Mouse (Mus musculus) midbrain, embryonic 16.5 days (tissue): Measurements from ENCODE around the gene B3galt4. TPM values are rescaled to one million over a fixed set of nuclear protein-coding genes. Genes with fewer than 3 reads are reported as not detected.

Experiments used
- ATAC-seq: fragments of 200-750 bp; cut with Nextera tagmentation; 2 replicates; pipeline ENCODE4 v1.8.0; 2017; ENCODE audit warnings: moderate TSS enrichment
- H3K27ac ChIP-seq: fragments of 300-500 bp; sonication (generic); 2 replicates; pipeline ENCODE4 v1.5.1; 2014; ENCODE audit warnings: mild to moderate bottlenecking, low read length, mixed read lengths
- H3K27me3 ChIP-seq: fragments of 300-500 bp; sonication (generic); 2 replicates; pipeline ENCODE4 v1.6.1; 2014; ENCODE audit warnings: low read depth, low read length, mixed read lengths; ENCODE audit not compliant: control insufficient read depth, insufficient read depth
- H3K36me3 ChIP-seq: fragments of 300-500 bp; sonication (generic); 2 replicates; pipeline ENCODE4 v1.6.1; 2014; ENCODE audit warnings: mild to moderate bottlenecking, low read length, moderate library complexity, mixed read lengths; ENCODE audit not compliant: control insufficient read depth, insufficient read depth
- H3K4me1 ChIP-seq: fragments of 300-500 bp; sonication (generic); 2 replicates; pipeline ENCODE4 v1.6.1; 2014; ENCODE audit warnings: mild to moderate bottlenecking, low read length, mixed read lengths; ENCODE audit not compliant: control insufficient read depth, insufficient read depth
- H3K4me2 ChIP-seq: fragments of 300-500 bp; sonication (generic); 2 replicates; pipeline ENCODE4 v1.6.1; 2014; ENCODE audit warnings: mild to moderate bottlenecking, low read length, mixed read lengths
- H3K4me3 ChIP-seq: fragments of 300-500 bp; sonication (generic); 2 replicates; pipeline ENCODE4 v1.5.1; 2014; ENCODE audit warnings: low read depth, mild to moderate bottlenecking, low read length, moderate library complexity, mixed read lengths
- H3K9ac ChIP-seq: fragments of 300-500 bp; sonication (generic); 2 replicates; pipeline ENCODE4 v1.6.1; 2014; ENCODE audit warnings: low read depth, low read length, mixed read lengths
- H3K9me3 ChIP-seq: fragments of 300-500 bp; sonication (generic); replicated peaks from 2 replicates; pipeline ENCODE4 v1.6.1; 2014; ENCODE audit warnings: mild to moderate bottlenecking, low read length, mixed read lengths; ENCODE audit not compliant: control insufficient read depth, poor library complexity, severe bottlenecking
- WGBS: fragments of 180-500 bp; shearing (Covaris S2); extraction: QIAGEN DNeasy Blood & Tissue Kit; methylation state at CpG from one replicate; pipeline ENCODE4 v1.1.7; 2014; 5-methylcytosine and 5-hydroxymethylcytosine counted together
- polyA plus RNA-seq: library from polyadenylated mRNA; unstranded; fragments of >200 nt; fragmentation: Nextera tagmentation; extraction: Ambion mirVana; gene quantifications from 2 replicates; pipeline ENCODE4 v1.2.1, GENCODE M21; 2015

The B3galt4 gene
- polyA plus RNA-seq, 1 experiment from 2014 or later = 16.6 TPM

DNA sequence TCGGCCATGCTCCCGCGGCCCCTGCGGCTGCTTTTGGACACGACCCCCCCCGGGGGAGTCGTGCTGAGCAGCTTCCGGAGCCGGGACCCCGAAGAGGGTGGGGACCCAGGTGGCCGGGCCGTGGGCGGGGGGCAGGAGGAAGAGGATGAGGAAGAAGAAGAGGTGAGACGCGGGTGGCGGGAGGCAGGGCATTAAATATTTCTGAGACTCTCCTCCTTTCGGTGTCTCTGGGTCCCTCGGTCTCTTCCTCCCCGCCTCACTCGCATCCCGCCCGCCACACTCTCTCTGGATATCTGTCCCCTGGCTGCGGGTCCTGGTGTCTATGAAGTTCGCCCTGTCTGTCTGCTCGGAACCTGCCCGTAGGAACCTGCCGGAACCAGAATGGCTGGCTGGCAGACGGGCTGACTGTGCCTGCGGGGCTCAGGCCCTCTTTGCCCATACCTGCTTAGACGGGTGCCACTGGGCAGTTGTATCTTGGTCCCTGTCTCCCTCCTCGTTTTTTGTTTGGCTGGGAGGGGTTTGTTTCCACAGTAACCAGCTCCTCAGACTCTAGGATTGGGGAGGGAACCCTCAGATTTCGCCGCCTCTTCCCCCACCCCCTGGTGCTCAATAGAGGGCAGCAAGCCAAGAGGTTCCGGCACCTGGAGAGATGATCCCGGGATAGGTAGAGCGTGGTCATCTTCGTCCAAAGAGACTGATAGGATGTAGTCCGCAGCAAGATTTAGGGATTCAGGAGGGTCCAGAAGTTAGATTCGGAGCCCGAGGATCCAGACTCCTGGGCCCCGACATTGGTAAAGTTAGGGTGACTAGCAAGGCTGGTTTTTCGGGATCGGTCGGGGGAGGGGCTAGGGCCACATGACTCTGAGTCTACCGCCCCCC, 20.8 kb downstream of the B3galt4 start:
- peak overlapping the region; percentile 88 for H3K4me3 ChIP-seq
- peak overlapping the region; percentile 92 for H3K9ac ChIP-seq
- peaks cover 9% of the 10 kb centered on the region for H3K36me3 ChIP-seq
- H3K4me1 ChIP-seq = peaks cover 17% of the 10 kb centered on the region
- H3K27me3 ChIP-seq = no peaks in the 10 kb centered on the region
- 0% methylated on average over 43 of the region's 45 CpGs for WGBS
- ATAC-seq = peak; percentile 22; the same call in 1 of the 2 replicates
- peak overlapping the region; percentile 94 for H3K27ac ChIP-seq
- H3K4me2 ChIP-seq = peak overlapping the region; percentile 99
- H3K9me3 ChIP-seq = no peaks in the 10 kb centered on the region

DNA sequence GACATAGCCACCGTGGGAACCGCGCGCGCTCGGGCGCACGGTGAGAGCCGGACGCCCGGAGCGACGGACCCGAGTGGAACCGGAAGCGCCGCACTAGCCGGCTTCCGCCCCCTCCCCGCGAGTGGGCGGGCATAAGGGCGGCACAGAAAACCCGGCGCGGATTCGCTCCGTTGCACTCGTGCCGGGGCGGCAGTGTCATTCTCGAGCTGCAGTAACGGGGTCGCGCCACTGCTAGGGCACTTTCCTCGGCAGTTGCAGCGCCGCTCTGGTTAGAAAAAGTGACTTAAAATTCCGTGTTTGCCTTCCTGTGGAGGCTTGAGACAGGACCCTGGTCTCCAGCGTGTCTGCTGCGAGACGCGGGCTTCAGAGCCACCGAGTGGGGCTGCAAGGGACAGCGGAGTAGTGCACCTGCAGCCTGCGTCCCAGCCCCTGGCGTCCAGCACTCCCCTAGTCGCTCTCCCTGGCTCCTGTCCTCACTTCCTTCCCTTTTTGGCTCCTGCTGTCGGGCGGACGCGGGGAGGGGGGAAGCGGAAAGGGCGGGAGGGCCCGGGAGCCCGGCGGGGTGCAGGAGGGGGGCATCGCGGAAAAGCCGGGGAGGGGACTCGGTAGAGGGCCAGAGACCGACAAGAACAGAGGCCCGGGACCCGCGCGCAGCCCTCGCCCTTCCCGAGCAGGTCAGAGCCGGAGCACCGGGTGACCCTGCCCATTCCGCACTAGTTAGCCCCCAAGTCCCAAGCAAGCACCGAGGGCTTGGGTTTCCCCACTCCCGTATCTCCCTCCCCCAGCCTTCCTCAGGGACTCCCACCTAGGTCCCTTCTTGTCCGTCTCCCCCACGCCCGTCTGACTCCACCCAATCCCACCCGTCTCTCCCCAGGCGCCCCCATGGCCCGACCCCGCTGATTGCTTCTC, 21.7 kb downstream of the B3galt4 start, which contains the start of gene Rgl2:
Gene Rgl2 (plus strand): TSS at position 173 of the 909 bp plus-strand sequence.
- Histone ChIP-seq H3K4me1 (peaks cover 17% of the 10 kb centered on the region), H3K9me3 (no peaks in the 10 kb centered on the region), H3K4me2 (peak within 1 kb of the TSS; percentile 99), H3K27ac (peak within 1 kb of the TSS; percentile 94), H3K27me3 (no peaks in the 10 kb centered on the region), H3K4me3 (peak within 1 kb of the TSS; percentile 88), H3K36me3 (peaks cover 5% of the 10 kb centered on the region), H3K9ac (peak within 1 kb of the TSS; percentile 92)
- peak; percentile 84 for ATAC-seq
- WGBS = under 1% methylated on average over 69 of the region's 80 CpGs

DNA sequence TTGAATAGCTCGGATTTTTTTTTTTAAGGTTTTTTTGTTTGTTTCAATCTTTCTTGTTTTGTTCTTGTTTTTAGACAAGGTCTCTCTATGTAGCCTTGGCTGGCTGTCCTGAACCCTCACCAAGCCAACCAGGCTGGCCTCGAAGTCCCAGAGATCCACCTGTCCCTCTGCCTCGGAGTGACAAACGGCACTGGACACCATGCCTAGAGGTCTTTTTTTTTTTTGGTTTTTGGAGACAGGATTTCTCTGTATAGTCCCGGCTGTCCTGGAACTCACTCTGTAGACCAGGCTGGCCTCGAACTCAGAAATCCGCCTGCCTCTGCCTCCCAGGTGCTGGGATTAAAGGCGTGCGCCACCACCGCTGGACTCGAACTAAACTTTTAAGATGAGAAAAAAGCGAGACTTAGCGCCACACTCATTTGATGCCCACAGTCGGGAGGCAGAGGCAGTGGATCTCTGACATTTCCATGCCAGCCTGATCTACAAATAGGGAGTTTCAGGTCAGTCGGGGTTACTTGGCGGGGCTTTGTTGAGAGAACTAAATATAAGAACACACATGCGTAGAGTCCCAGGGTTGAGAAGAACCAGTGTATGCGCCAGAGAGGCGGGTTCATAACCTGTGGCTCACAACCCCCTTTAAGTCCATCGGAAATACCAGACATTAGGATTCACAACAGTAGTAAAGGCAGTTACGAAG, 22.9 kb downstream of the B3galt4 start:
- Histone ChIP-seq H3K27me3 (no peaks in the 10 kb centered on the region), H3K9me3 (no peaks in the 10 kb centered on the region), H3K4me1 (peaks cover 17% of the 10 kb centered on the region), H3K27ac (no peak overlapping the region), H3K4me2 (peak overlapping the region; percentile 99), H3K4me3 (peak overlapping the region; percentile 88), H3K9ac (peak overlapping the region; percentile 92), H3K36me3 (peaks cover 5% of the 10 kb centered on the region)
- 65% methylated on average over 21 of the region's 21 CpGs for WGBS
- ATAC-seq = no peak

DNA sequence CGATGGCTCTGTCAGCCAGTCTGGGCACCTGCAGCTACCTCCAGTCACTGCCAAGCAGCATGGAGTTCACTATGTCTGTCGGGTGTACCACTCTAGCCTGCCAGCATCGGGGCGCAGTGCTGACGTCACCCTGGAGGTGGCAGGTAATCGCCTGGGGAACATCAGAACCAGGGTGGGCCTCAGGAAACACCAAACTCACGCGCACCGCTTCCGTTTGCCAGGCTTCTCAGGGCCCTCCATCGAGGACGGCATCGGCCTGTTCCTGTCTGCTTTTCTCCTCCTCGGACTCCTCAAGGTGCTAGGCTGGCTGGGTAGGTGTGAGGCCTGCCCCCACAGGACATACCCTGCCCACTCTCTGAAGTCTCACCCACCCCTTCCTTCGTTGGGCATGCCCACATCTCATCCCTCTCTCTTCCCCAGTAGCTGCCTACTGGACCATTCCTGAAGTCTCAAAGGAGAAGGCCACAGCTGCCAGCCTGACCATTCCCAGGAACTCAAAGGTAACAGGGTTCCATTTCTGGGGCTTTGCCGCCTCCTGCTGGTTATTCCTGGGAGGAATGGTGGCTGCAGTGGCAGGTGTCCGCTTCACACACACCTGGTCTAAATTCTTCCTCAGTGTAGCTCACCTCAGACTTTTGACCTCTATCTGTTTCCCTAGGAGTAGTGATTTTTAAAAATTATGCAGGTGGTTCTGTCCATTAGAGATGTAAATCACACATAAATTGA, 24.9 kb downstream of the B3galt4 start:
- ATAC-seq = no peak
- Histone ChIP-seq H3K27ac (no peak overlapping the region), H3K9me3 (no peaks in the 10 kb centered on the region), H3K27me3 (no peaks in the 10 kb centered on the region), H3K4me2 (no peak overlapping the region), H3K4me1 (peaks cover 17% of the 10 kb centered on the region), H3K4me3 (no peak overlapping the region), H3K36me3 (peaks cover 5% of the 10 kb centered on the region; the same call in 1 of the 2 replicates), H3K9ac (no peak overlapping the region)
- WGBS = 80% methylated on average over 17 of the region's 17 CpGs

DNA sequence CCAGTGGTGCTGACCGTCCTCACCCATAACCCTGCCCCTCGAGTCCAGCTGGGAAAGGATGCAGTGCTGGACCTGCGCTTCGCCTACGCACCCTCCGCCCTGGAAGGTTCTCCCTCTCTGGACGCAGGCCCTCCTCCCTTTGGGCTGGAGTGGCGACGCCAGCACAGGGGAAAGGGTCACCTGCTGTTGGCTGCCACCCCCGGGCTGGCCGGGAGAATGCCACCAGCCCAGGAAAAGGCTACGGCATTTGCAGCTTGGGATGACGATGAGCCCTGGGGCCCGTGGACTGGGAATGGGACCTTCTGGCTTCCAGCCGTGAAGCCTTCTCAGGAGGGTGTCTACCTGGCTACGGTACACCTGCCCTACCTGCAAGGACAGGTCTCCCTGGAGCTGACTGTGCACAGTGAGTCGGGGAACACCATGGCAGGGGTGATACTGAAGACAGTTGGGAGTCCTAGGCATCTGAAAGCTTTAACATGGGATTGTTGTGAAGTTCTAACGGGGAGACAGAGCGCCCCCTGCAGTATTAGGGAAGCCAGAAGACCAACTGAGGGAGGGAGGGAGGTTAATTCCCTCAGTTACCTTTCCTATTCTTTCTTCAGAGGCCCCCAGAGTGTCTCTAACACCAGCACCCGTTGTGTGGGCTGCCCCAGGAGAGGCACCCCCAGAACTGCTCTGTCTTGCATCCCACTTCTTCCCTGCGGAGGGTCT, 25.7 kb downstream of the B3galt4 start:
- Histone ChIP-seq H3K27me3 (no peaks in the 10 kb centered on the region), H3K36me3 (peaks cover 5% of the 10 kb centered on the region; the same call in 1 of the 2 replicates), H3K4me1 (peaks cover 10% of the 10 kb centered on the region), H3K4me2 (no peak overlapping the region), H3K9ac (no peak overlapping the region), H3K4me3 (no peak overlapping the region), H3K9me3 (no peaks in the 10 kb centered on the region), H3K27ac (no peak overlapping the region)
- no peak for ATAC-seq
- WGBS = 85% methylated on average over 20 of the region's 21 CpGs

DNA sequence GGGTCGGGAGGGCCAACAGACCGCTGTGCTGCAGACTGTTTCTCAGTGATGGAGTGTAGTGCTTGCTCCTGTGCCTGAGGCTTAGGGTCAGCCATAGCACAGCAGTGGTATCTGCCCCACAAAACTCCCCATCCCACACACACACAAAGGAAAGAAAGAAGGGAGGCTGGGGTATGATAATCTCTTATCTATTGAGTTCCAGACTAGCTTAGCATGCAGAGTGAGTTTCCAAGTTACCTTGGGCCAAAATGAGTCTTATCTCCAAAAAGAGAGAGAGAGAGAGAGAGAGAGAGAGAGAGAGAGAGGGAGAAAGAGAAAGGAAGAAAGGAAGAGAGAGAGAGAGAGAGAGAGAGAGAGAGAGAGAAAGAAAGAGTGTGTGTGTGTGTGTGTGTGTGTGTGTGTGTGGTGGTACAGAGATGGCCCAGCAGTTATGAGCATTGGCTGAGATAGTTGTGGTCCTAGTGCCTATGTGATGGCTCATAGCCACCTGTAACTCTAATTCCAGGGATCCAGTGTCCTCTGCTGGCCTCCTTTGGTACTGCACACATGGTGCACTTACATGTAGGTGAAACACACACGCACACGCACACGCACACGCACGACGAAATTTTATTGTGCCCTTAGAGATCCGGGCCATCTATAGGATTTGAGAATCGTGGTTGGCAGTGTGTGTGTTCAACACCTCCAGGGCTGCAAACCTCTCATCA, 26.6 kb downstream of the B3galt4 start:
- Histone ChIP-seq H3K4me2 (no peak overlapping the region), H3K4me1 (peaks cover 17% of the 10 kb centered on the region), H3K27ac (no peak overlapping the region), H3K36me3 (peaks cover 5% of the 10 kb centered on the region; the same call in 1 of the 2 replicates), H3K27me3 (no peaks in the 10 kb centered on the region), H3K4me3 (no peak overlapping the region), H3K9ac (no peak overlapping the region), H3K9me3 (no peaks in the 10 kb centered on the region)
- 87% methylated on average over 10 of the region's 10 CpGs for WGBS
- no peak for ATAC-seq

DNA sequence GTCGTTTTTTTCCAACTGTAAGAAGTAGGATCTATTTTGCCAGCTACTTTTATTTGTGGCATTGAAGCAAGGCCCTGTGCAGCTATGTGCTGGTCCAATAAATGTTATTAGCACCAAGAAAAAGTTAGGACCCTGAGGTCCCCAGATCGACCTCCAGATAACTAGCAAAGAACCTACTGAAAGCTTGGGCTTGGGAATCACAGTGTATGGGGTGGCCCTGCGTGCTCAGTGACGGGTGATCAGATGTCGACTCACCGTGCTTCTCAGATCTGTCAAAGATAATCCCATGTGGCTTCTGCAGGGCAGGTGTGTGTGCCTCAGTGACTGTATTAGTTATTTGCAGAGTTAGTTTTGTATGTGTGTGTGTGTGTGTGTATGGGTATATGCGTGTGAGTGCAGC, 29.9 kb downstream of the B3galt4 start:
- Histone ChIP-seq H3K9ac (no peak overlapping the region), H3K9me3 (no peaks in the 10 kb centered on the region), H3K4me3 (no peak overlapping the region), H3K4me2 (no peak overlapping the region), H3K27me3 (peaks cover 2% of the 10 kb centered on the region; the same call in 1 of the 2 replicates), H3K4me1 (peaks cover 20% of the 10 kb centered on the region), H3K27ac (no peak overlapping the region), H3K36me3 (peaks cover 3% of the 10 kb centered on the region; the same call in 1 of the 2 replicates)
- ATAC-seq = no peak
- WGBS = 90% methylated on average over 7 of the region's 7 CpGs
